Mouse (Mus musculus) embryonic facial prominence, embryonic 12.5 days (tissue): Measurements from ENCODE around the gene Bscl2. TPM values are rescaled to one million over a fixed set of nuclear protein-coding genes. Genes with fewer than 3 reads are reported as not detected.
"Not testable (repeated sequence)": the region's sequence is repeated elsewhere in the genome, so short reads cannot be mapped to it uniquely, and the experiment has no call there.

ENCODE experiments used
- ATAC-seq: fragments of 200-750 bp; cut with Nextera tagmentation; 2 replicates; pipeline ENCODE4 v1.8.0; 2017; ENCODE audit not compliant: insufficient number of reproducible peaks, insufficient read depth, low FRiP score, low TSS enrichment
- H3K27ac ChIP-seq: fragments of 300-500 bp; sonication (generic); 2 replicates; pipeline ENCODE4 v1.5.1; 2016; ENCODE audit warnings: mild to moderate bottlenecking
- H3K27me3 ChIP-seq: fragments of 300-500 bp; sonication (generic); 2 replicates; pipeline ENCODE4 v1.6.1; 2016; ENCODE audit warnings: mild to moderate bottlenecking, moderate library complexity
- H3K36me3 ChIP-seq: fragments of 300-500 bp; sonication (generic); 2 replicates; pipeline ENCODE4 v1.6.1; 2016; ENCODE audit warnings: mild to moderate bottlenecking
- H3K4me1 ChIP-seq: fragments of 300-500 bp; sonication (generic); 2 replicates; pipeline ENCODE4 v1.6.1; 2016
- H3K4me2 ChIP-seq: fragments of 300-500 bp; sonication (generic); replicated peaks from 2 replicates; pipeline ENCODE4 v1.6.1; 2016; ENCODE audit warnings: mild to moderate bottlenecking, moderate library complexity
- H3K4me3 ChIP-seq: fragments of 300-500 bp; sonication (generic); 2 replicates; pipeline ENCODE4 v1.5.1; 2016; ENCODE audit warnings: mild to moderate bottlenecking
- H3K9ac ChIP-seq: fragments of 300-500 bp; sonication (generic); 2 replicates; pipeline ENCODE4 v1.6.1; 2016; ENCODE audit warnings: mild to moderate bottlenecking, moderate library complexity
- H3K9me3 ChIP-seq: fragments of 300-500 bp; sonication (generic); 2 replicates; pipeline ENCODE4 v1.6.1; 2016; ENCODE audit warnings: mild to moderate bottlenecking, moderate library complexity
- WGBS: fragments of 180-500 bp; shearing (Covaris S2); methylation state at CpG from one replicate; pipeline ENCODE4 v1.1.7; 2016; 5-methylcytosine and 5-hydroxymethylcytosine counted together
- polyA plus RNA-seq: library from polyadenylated mRNA; unstranded; fragments of >200 nt; fragmentation: Nextera tagmentation; extraction: Ambion mirVana; gene quantifications from 2 replicates; pipeline ENCODE4 v1.2.1, GENCODE M21; 2016

The Bscl2 gene
- polyA plus RNA-seq, 1 experiment from 2014 or later: 43.0 TPM

- ATAC-seq: no peak
- Histone ChIP-seq H3K4me2 (peak overlapping the region; percentile 82), H3K9ac (peak overlapping the region; percentile 89), H3K27ac (no peak overlapping the region), H3K4me3 (peak overlapping the region; percentile 68), H3K4me1 (peaks cover 9% of the 10 kb centered on the region; the same call in 1 of the 2 replicates), H3K27me3 (no peaks in the 10 kb centered on the region), H3K9me3 (no peaks in the 10 kb centered on the region), H3K36me3 (peaks cover 16% of the 10 kb centered on the region)
- WGBS: 20% methylated on average over 3 of the region's 3 CpGs
These were observed 43.7 kb downstream of the Bscl2 start for GRCm38 (mm10) chr19:8881034-8881392.

- no peaks in the 10 kb centered on the region for H3K36me3 ChIP-seq
- H3K4me1 ChIP-seq: peaks cover 16% of the 10 kb centered on the region; the same call in 1 of the 2 replicates
- no peak within 1 kb of the TSS for H3K4me3 ChIP-seq
- ATAC-seq: no peak
- H3K9me3 ChIP-seq: no peaks in the 10 kb centered on the region
- WGBS: 78% methylated on average over 3 of the region's 3 CpGs
- H3K27ac ChIP-seq: no peak within 1 kb of the TSS
- no peak within 1 kb of the TSS for H3K9ac ChIP-seq
- H3K4me2 ChIP-seq: no peak within 1 kb of the TSS
- H3K27me3 ChIP-seq: no peaks in the 10 kb centered on the region
These were observed 46.3 kb downstream of the Bscl2 start, which contains the start of the genes Lbhd1 and Gm49403 for GRCm38 (mm10) chr19:8883616-8884015. TSS of gene Lbhd1 (plus strand) at chr19:8883732. TSS of gene Gm49403 (plus strand) at chr19:8883930.

GRCm38 (mm10) chr19:8886916-8887584, 49.8 kb downstream of the Bscl2 start:
- no peaks in the 10 kb centered on the region for H3K9me3 ChIP-seq
- peak overlapping the region; percentile 81 for H3K4me2 ChIP-seq
- peaks cover 14% of the 10 kb centered on the region for H3K36me3 ChIP-seq
- WGBS: 35% methylated on average over 1 of the region's 1 CpGs
- ATAC-seq: no peak
- H3K27ac ChIP-seq: peak overlapping the region; percentile 85; the same call in 1 of the 2 replicates
- H3K4me1 ChIP-seq: peaks cover 10% of the 10 kb centered on the region; the same call in 1 of the 2 replicates
- no peaks in the 10 kb centered on the region for H3K27me3 ChIP-seq
- no peak overlapping the region for H3K9ac ChIP-seq
- H3K4me3 ChIP-seq: peak overlapping the region; percentile 69; the same call in 1 of the 2 replicates

GRCm38 (mm10) chr19:8887585-8888463, 50.6 kb downstream of the Bscl2 start:
- Histone ChIP-seq H3K27me3 (no peaks in the 10 kb centered on the region), H3K4me2 (peak overlapping the region; percentile 81), H3K4me3 (peak overlapping the region; percentile 69), H3K27ac (peak overlapping the region; percentile 85), H3K36me3 (peaks cover 14% of the 10 kb centered on the region), H3K9me3 (no peaks in the 10 kb centered on the region), H3K4me1 (peaks cover 10% of the 10 kb centered on the region; the same call in 1 of the 2 replicates), H3K9ac (peak overlapping the region; percentile 85)
- no peak for ATAC-seq
- WGBS: 17% methylated on average over 19 of the region's 19 CpGs

GRCm38 (mm10) chr19:8888511-8889385, 51.5 kb downstream of the Bscl2 start, which contains the start of the genes 1810009A15Rik and Gm49416:
TSS of gene 1810009A15Rik (plus strand) at chr19:8888853.
TSS of gene Gm49416 (plus strand) at chr19:8888926.
- Histone ChIP-seq H3K9me3 (no peaks in the 10 kb centered on the region), H3K4me1 (peaks cover 13% of the 10 kb centered on the region), H3K27ac (peak within 1 kb of the TSS; percentile 87), H3K9ac (peak within 1 kb of the TSS; percentile 85), H3K4me3 (peak within 1 kb of the TSS; percentile 69), H3K27me3 (no peaks in the 10 kb centered on the region), H3K4me2 (peak within 1 kb of the TSS; percentile 81), H3K36me3 (peaks cover 14% of the 10 kb centered on the region)
- peak; percentile 90 for ATAC-seq
- under 1% methylated on average over 58 of the region's 58 CpGs for WGBS

GRCm38 (mm10) chr19:8892829-8893766, 55.8 kb downstream of the Bscl2 start, which contains the start of gene Ints5:
TSS of gene Ints5 (plus strand) at chr19:8893005.
- Histone ChIP-seq H3K9ac (peak within 1 kb of the TSS; percentile 88), H3K27me3 (no peaks in the 10 kb centered on the region), H3K27ac (peak within 1 kb of the TSS; percentile 86), H3K9me3 (no peaks in the 10 kb centered on the region), H3K4me2 (peak within 1 kb of the TSS; percentile 81), H3K4me1 (peaks cover 23% of the 10 kb centered on the region), H3K36me3 (peaks cover 32% of the 10 kb centered on the region), H3K4me3 (peak within 1 kb of the TSS; percentile 83)
- WGBS: 4% methylated on average over 54 of the region's 54 CpGs
- ATAC-seq: peak; percentile 19; the same call in 1 of the 2 replicates

GRCm38 (mm10) chr19:8895397-8895960, 58.2 kb downstream of the Bscl2 start:
- WGBS: 91% methylated on average over 9 of the region's 9 CpGs
- H3K4me3 ChIP-seq: no peak overlapping the region

GRCm38 (mm10) chr19:8896231-8896630, 59.0 kb downstream of the Bscl2 start:
- not testable (repeated sequence) for H3K27ac ChIP-seq, H3K4me2 ChIP-seq, H3K9me3 ChIP-seq, H3K27me3 ChIP-seq, ATAC-seq, H3K9ac ChIP-seq, H3K4me3 ChIP-seq
- Histone ChIP-seq H3K36me3 (peaks cover 21% of the 10 kb centered on the region), H3K4me1 (peaks cover 30% of the 10 kb centered on the region)
- WGBS: 90% methylated on average over 5 of the region's 5 CpGs

More at GRCm38 (mm10) chr19:8895397-8895960, 58.2 kb downstream of the Bscl2 start:
- Histone ChIP-seq H3K4me1 (peaks cover 30% of the 10 kb centered on the region), H3K36me3 (peaks cover 29% of the 10 kb centered on the region), H3K27ac (no peak overlapping the region), H3K27me3 (no peaks in the 10 kb centered on the region), H3K9me3 (no peaks in the 10 kb centered on the region), H3K4me2 (no peak overlapping the region), H3K9ac (no peak overlapping the region)
- no peak for ATAC-seq

GRCm38 (mm10) chr19:8897211-8897864, 60.1 kb downstream of the Bscl2 start:
- not testable (repeated sequence) for H3K27me3 ChIP-seq, H3K9me3 ChIP-seq
- ATAC-seq: peak; percentile 49
- WGBS: 20% methylated on average over 21 of the region's 21 CpGs
- peak overlapping the region; percentile 63 for H3K9ac ChIP-seq
- peak overlapping the region; percentile 88 for H3K27ac ChIP-seq
- peak overlapping the region; percentile 59 for H3K4me2 ChIP-seq
- peak overlapping the region; percentile 94 for H3K4me3 ChIP-seq
- peaks cover 30% of the 10 kb centered on the region for H3K4me1 ChIP-seq
- H3K36me3 ChIP-seq: peaks cover 23% of the 10 kb centered on the region
